Mouse (Mus musculus) heart, embryonic 10.5 days (tissue): ENCODE measurements around the gene Olfr11. TPM values are rescaled to one million over a fixed set of nuclear protein-coding genes. Genes with fewer than 3 reads are reported as not detected.

Source experiments
- DNase-seq: peaks from one replicate; pipeline ENCODE4 v3.0.0-alpha.2; 2017; ENCODE audit warnings: low spot score
- H3K27ac ChIP-seq: fragments of 300-500 bp; sonication (generic); 2 replicates; pipeline ENCODE4 v1.5.1; 2016; ENCODE audit warnings: mild to moderate bottlenecking
- H3K27me3 ChIP-seq: fragments of 300-500 bp; sonication (generic); 2 replicates; pipeline ENCODE4 v1.6.1; 2016; ENCODE audit warnings: mild to moderate bottlenecking; ENCODE audit not compliant: poor library complexity, insufficient read depth, severe bottlenecking
- H3K36me3 ChIP-seq: fragments of 300-500 bp; sonication (generic); 2 replicates; pipeline ENCODE4 v1.6.1; 2016; ENCODE audit warnings: mild to moderate bottlenecking, moderate library complexity
- H3K4me1 ChIP-seq: fragments of 300-500 bp; sonication (generic); 2 replicates; pipeline ENCODE4 v1.6.1; 2016; ENCODE audit warnings: mild to moderate bottlenecking
- H3K4me3 ChIP-seq: fragments of 300-500 bp; sonication (generic); 2 replicates; pipeline ENCODE4 v1.5.1; 2016; ENCODE audit warnings: mild to moderate bottlenecking, moderate library complexity
- H3K9me3 ChIP-seq: fragments of 300-500 bp; sonication (generic); 2 replicates; pipeline ENCODE4 v1.6.1; 2016; ENCODE audit warnings: mild to moderate bottlenecking, moderate library complexity
- WGBS: fragments of 180-500 bp; shearing (Covaris S2); methylation state at CpG from one replicate; pipeline ENCODE4 v1.1.7; 2016; 5-methylcytosine and 5-hydroxymethylcytosine counted together
- polyA plus RNA-seq: library from polyadenylated mRNA; unstranded; fragments of >200 nt; fragmentation: Nextera tagmentation; extraction: Ambion mirVana; gene quantifications from 2 replicates; pipeline ENCODE4 v1.2.1, GENCODE M21; 2016

Olfr11 gene
- not detected in 2 replicates for polyA plus RNA-seq

- H3K36me3 ChIP-seq: no peaks in the 10 kb centered on the region
- WGBS: 79% methylated on average over 2 of the region's 2 CpGs
Observed at GRCm38 (mm10) chr13:21642418-21642817, at the start of gene Olfr11. TSS of gene Olfr11 (minus strand) at chr13:21642518.

GRCm38 (mm10) chr13:21677305-21677704 lies 35.0 kb upstream of the Olfr11 start, which contains the start of gene Olfr1360:
TSS of gene Olfr1360 (minus strand) at chr13:21677405.
- H3K9me3 ChIP-seq: no peaks in the 10 kb centered on the region
- H3K4me3 ChIP-seq: no peak within 1 kb of the TSS
- WGBS: 90% methylated on average over 2 of the region's 2 CpGs
- DNase-seq: no peak
- no peaks in the 10 kb centered on the region for H3K27me3 ChIP-seq
- H3K27ac ChIP-seq: no peak within 1 kb of the TSS
- H3K36me3 ChIP-seq: no peaks in the 10 kb centered on the region
- no peaks in the 10 kb centered on the region for H3K4me1 ChIP-seq

More at GRCm38 (mm10) chr13:21642418-21642817, at the start of gene Olfr11:
- no peak for DNase-seq
- Histone ChIP-seq H3K9me3 (no peaks in the 10 kb centered on the region), H3K4me3 (no peak within 1 kb of the TSS), H3K27me3 (no peaks in the 10 kb centered on the region), H3K27ac (no peak within 1 kb of the TSS), H3K4me1 (no peaks in the 10 kb centered on the region)

GRCm38 (mm10) chr13:21663286-21663685 lies 21.0 kb upstream of the Olfr11 start, which contains the start of gene Olfr1361:
TSS of gene Olfr1361 (minus strand) at chr13:21663386.
- 71% methylated on average over 2 of the region's 2 CpGs for WGBS

GRCm38 (mm10) chr13:21613922-21614321 lies 28.4 kb downstream of the Olfr11 start, which contains the start of gene Olfr1362:
TSS of gene Olfr1362 (minus strand) at chr13:21614022.
- Histone ChIP-seq H3K27me3 (no peaks in the 10 kb centered on the region), H3K27ac (no peak within 1 kb of the TSS), H3K36me3 (no peaks in the 10 kb centered on the region), H3K9me3 (no peaks in the 10 kb centered on the region), H3K4me1 (no peaks in the 10 kb centered on the region), H3K4me3 (no peak within 1 kb of the TSS)
- DNase-seq: no peak

More at GRCm38 (mm10) chr13:21663286-21663685, 21.0 kb upstream of the Olfr11 start, which contains the start of gene Olfr1361:
- Histone ChIP-seq H3K4me1 (no peaks in the 10 kb centered on the region), H3K9me3 (no peaks in the 10 kb centered on the region), H3K27me3 (no peaks in the 10 kb centered on the region), H3K4me3 (no peak within 1 kb of the TSS), H3K36me3 (no peaks in the 10 kb centered on the region), H3K27ac (no peak within 1 kb of the TSS)
- DNase-seq: no peak

- WGBS: 44% methylated on average over 2 of the region's 2 CpGs
- no peak for DNase-seq
Observed at GRCm38 (mm10) chr13:21591618-21592017, 50.7 kb downstream of the Olfr11 start.

More at GRCm38 (mm10) chr13:21591618-21592017, 50.7 kb downstream of the Olfr11 start:
- Histone ChIP-seq H3K36me3 (no peaks in the 10 kb centered on the region), H3K4me3 (no peak overlapping the region), H3K9me3 (no peaks in the 10 kb centered on the region), H3K27me3 (no peaks in the 10 kb centered on the region), H3K27ac (no peak overlapping the region), H3K4me1 (no peaks in the 10 kb centered on the region)

Other genes with a start within 250 kb of the Olfr11 start
- gene Zkscan3, start 239.8 kb downstream of the Olfr11 start, polyA plus RNA-seq: 69.4 and 78.6 TPM in 2 replicates
- gene Pgbd1, start 201.5 kb downstream of the Olfr11 start, polyA plus RNA-seq: 2.5 and 2.9 TPM in 2 replicates
- 22.7 and 27.5 TPM in 2 replicates for gene Zscan26, start 188.8 kb downstream of the Olfr11 start, polyA plus RNA-seq
- gene Nkapl, start 174.0 kb downstream of the Olfr11 start, polyA plus RNA-seq: 2.0 and 2.4 TPM in 2 replicates
- 2.0 and 2.1 TPM in 2 replicates for gene Zkscan4, start 163.6 kb downstream of the Olfr11 start, polyA plus RNA-seq
- not detected in 2 replicates for gene Gm10065, start 163.1 kb downstream of the Olfr11 start, polyA plus RNA-seq
- 0.21 and 0.53 TPM in 2 replicates for gene AK157302, start 147.3 kb downstream of the Olfr11 start, polyA plus RNA-seq
- gene Gm11273, start 141.1 kb downstream of the Olfr11 start, polyA plus RNA-seq: 9.0 and 11.6 TPM in 2 replicates
- 5.3 and 7.3 TPM in 2 replicates for gene Zkscan8, start 111.4 kb downstream of the Olfr11 start, polyA plus RNA-seq
- gene Olfr1366, start 99.7 kb downstream of the Olfr11 start, polyA plus RNA-seq: 0.05 and 0.07 TPM in 2 replicates
- gene Olfr1535, start 82.6 kb downstream of the Olfr11 start, polyA plus RNA-seq: 0.04 TPM in 1 of 2 replicates, not detected in the other
- not detected in 2 replicates for gene Olfr1364, start 60.8 kb downstream of the Olfr11 start, polyA plus RNA-seq
- not detected in 2 replicates for gene Olfr1362, start 28.5 kb downstream of the Olfr11 start, polyA plus RNA-seq
- not detected in 2 replicates for gene Olfr1361, start 20.9 kb upstream of the Olfr11 start, polyA plus RNA-seq
- gene Olfr1360, start 34.9 kb upstream of the Olfr11 start, polyA plus RNA-seq: not detected in 2 replicates
- not detected in 2 replicates for gene Olfr1359, start 55.6 kb upstream of the Olfr11 start, polyA plus RNA-seq
- gene Hist1h2bl, start 73.6 kb upstream of the Olfr11 start, polyA plus RNA-seq: 1.4 TPM in 1 of 2 replicates, not detected in the other
- gene Hist1h2ai, start 73.9 kb upstream of the Olfr11 start, polyA plus RNA-seq: 6.3 and 11.7 TPM in 2 replicates
- 3.7 and 3.8 TPM in 2 replicates for gene Hist1h3h, start 75.1 kb upstream of the Olfr11 start, polyA plus RNA-seq
- gene Hist1h2bm, start 79.5 kb upstream of the Olfr11 start, polyA plus RNA-seq: 2.4 and 3.7 TPM in 2 replicates
- 2.0 TPM in 1 of 2 replicates, not detected in the other for gene Hist1h4j, start 92.5 kb upstream of the Olfr11 start, polyA plus RNA-seq
- 2.4 and 3.8 TPM in 2 replicates for gene Hist1h4k, start 108.0 kb upstream of the Olfr11 start, polyA plus RNA-seq
- gene Hist1h2ak, start 111.3 kb upstream of the Olfr11 start, polyA plus RNA-seq: 6.7 and 8.3 TPM in 2 replicates
- 1.2 and 3.0 TPM in 2 replicates for gene Hist1h2bn, start 111.6 kb upstream of the Olfr11 start, polyA plus RNA-seq
- gene Hist1h1b, start 138.1 kb upstream of the Olfr11 start, polyA plus RNA-seq: 12.2 and 12.8 TPM in 2 replicates
- 51.2 and 119 TPM in 2 replicates for gene Hist1h3i, start 140.9 kb upstream of the Olfr11 start, polyA plus RNA-seq
- 4.6 and 7.6 TPM in 2 replicates for gene Hist1h2an, start 144.7 kb upstream of the Olfr11 start, polyA plus RNA-seq
- 1.00 and 1.6 TPM in 2 replicates for gene Hist1h2bp, start 144.9 kb upstream of the Olfr11 start, polyA plus RNA-seq
- gene Hist1h2bq, start 167.7 kb upstream of the Olfr11 start, polyA plus RNA-seq: 9.9 and 15.1 TPM in 2 replicates
- not detected in 2 replicates for gene Hist1h2ao, start 167.9 kb upstream of the Olfr11 start, polyA plus RNA-seq
- not detected in 2 replicates for gene Hist1h4m, start 169.2 kb upstream of the Olfr11 start, polyA plus RNA-seq
- gene Hist1h4n, start 189.7 kb upstream of the Olfr11 start, polyA plus RNA-seq: 3.8 and 9.2 TPM in 2 replicates
- gene Hist1h2ap, start 191.0 kb upstream of the Olfr11 start, polyA plus RNA-seq: 2,387 and 3,574 TPM in 2 replicates
- gene Hist1h2br, start 191.2 kb upstream of the Olfr11 start, polyA plus RNA-seq: 9.9 and 15.3 TPM in 2 replicates